Mouse (Mus musculus): ENCODE data around the gene Mark1.
A peak's percentile ranks its signal among the peaks of the same experiment; 100 is the strongest.

Mark1 gene

GRCm38 (mm10) chr1:184963121-184963693, 36.2 kb downstream of the Mark1 start:
- DNase-seq (ENCODE audit: low read depth, low spot score), result no peak

- DNase-seq (ENCODE audit: low read depth, low spot score), result no peak
These were observed 37.5 kb downstream of the Mark1 start for GRCm38 (mm10) chr1:184961853-184962252.

GRCm38 (mm10) chr1:184958818-184959217, 40.6 kb downstream of the Mark1 start:
- DNase-seq (ENCODE audit: low read depth, low spot score), result no peak

- no peak for DNase-seq (ENCODE audit: low read depth, low spot score)
These were observed 41.0 kb downstream of the Mark1 start for GRCm38 (mm10) chr1:184958388-184958787.

GRCm38 (mm10) chr1:184951758-184952157, 47.6 kb downstream of the Mark1 start:
- no peak for DNase-seq (ENCODE audit: low read depth, low spot score)

- no peak for DNase-seq (ENCODE audit: low read depth, low spot score)
These were observed 48.3 kb downstream of the Mark1 start for GRCm38 (mm10) chr1:184951057-184951456.

GRCm38 (mm10) chr1:184938106-184938505, 61.3 kb downstream of the Mark1 start:
- no peak for DNase-seq (ENCODE audit: low read depth, low spot score)

GRCm38 (mm10) chr1:184935980-184936379, 63.4 kb downstream of the Mark1 start:
- DNase-seq (ENCODE audit: low read depth, low spot score), result no peak

GRCm38 (mm10) chr1:184935490-184935889, 63.9 kb downstream of the Mark1 start:
- DNase-seq (ENCODE audit: low read depth, low spot score), result no peak

GRCm38 (mm10) chr1:184931097-184931496, 68.3 kb downstream of the Mark1 start:
- DNase-seq (ENCODE audit: low read depth, low spot score), result no peak

GRCm38 (mm10) chr1:184928382-184928781, 71.0 kb downstream of the Mark1 start:
- no peak for DNase-seq (ENCODE audit: low read depth, low spot score)

- no peak for DNase-seq (ENCODE audit: low read depth, low spot score)
These were observed 71.5 kb downstream of the Mark1 start for GRCm38 (mm10) chr1:184927911-184928310.

GRCm38 (mm10) chr1:184922824-184923223, 76.5 kb downstream of the Mark1 start:
- DNase-seq (ENCODE audit: low read depth, low spot score), result no peak

GRCm38 (mm10) chr1:184920057-184920456, 79.3 kb downstream of the Mark1 start:
- no peak for DNase-seq (ENCODE audit: low read depth, low spot score)

- no peak for DNase-seq (ENCODE audit: low read depth, low spot score)
These were observed 81.0 kb downstream of the Mark1 start for GRCm38 (mm10) chr1:184918227-184918888.

GRCm38 (mm10) chr1:184912336-184912735, 87.0 kb downstream of the Mark1 start:
- no peak for DNase-seq (ENCODE audit: low read depth, low spot score)

GRCm38 (mm10) chr1:184911861-184912260, 87.5 kb downstream of the Mark1 start:
- no peak for DNase-seq (ENCODE audit: low read depth, low spot score)

- no peak for DNase-seq (ENCODE audit: low read depth, low spot score)
These were observed 90.8 kb downstream of the Mark1 start for GRCm38 (mm10) chr1:184908558-184908957.

- DNase-seq (ENCODE audit: low read depth, low spot score), result peak; percentile 26
These were observed 93.2 kb downstream of the Mark1 start for GRCm38 (mm10) chr1:184905904-184906745.

GRCm38 (mm10) chr1:184905371-184905770, 94.0 kb downstream of the Mark1 start:
- peak; percentile 36 for DNase-seq (ENCODE audit: low read depth, low spot score)

- DNase-seq (ENCODE audit: low read depth, low spot score), result no peak
These were observed 95.7 kb downstream of the Mark1 start for GRCm38 (mm10) chr1:184903697-184904096.

GRCm38 (mm10) chr1:184902886-184903285, 96.5 kb downstream of the Mark1 start:
- no peak for DNase-seq (ENCODE audit: low read depth, low spot score)

GRCm38 (mm10) chr1:184897350-184897749, 102.0 kb downstream of the Mark1 start:
- no peak for DNase-seq (ENCODE audit: low read depth, low spot score)
